Mouse (Mus musculus): Measurements from ENCODE around the gene Gm10639.
"Not testable (repeated sequence)": the region's sequence is repeated elsewhere in the genome, so short reads cannot be mapped to it uniquely, and the experiment has no call there.

The Gm10639 gene

DNA sequence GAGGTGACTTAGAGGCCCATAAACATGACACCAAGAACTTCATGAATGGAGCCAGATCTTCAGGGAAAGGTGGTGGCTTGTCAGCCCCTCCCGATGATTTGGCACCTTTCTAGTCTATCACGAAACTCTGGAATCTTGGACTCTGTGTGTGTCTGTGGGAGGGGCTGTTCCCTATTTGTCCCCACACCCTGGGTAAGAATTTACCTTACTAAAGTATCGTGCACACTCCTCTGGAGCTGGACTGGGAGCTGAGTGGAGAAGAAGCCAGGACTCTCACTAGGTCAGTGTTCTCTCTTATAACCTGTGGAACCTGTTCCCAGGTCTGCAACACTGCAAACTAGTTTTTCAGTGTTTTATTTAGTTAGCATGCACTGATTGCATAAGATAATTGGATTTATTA is at the start of gene Gm10639:
Gm10639 (plus strand) TSS at position 201 of the 400 bp plus-strand sequence.
- not testable (repeated sequence) for DNase-seq (ENCODE audit: low read depth, low spot score)

DNA sequence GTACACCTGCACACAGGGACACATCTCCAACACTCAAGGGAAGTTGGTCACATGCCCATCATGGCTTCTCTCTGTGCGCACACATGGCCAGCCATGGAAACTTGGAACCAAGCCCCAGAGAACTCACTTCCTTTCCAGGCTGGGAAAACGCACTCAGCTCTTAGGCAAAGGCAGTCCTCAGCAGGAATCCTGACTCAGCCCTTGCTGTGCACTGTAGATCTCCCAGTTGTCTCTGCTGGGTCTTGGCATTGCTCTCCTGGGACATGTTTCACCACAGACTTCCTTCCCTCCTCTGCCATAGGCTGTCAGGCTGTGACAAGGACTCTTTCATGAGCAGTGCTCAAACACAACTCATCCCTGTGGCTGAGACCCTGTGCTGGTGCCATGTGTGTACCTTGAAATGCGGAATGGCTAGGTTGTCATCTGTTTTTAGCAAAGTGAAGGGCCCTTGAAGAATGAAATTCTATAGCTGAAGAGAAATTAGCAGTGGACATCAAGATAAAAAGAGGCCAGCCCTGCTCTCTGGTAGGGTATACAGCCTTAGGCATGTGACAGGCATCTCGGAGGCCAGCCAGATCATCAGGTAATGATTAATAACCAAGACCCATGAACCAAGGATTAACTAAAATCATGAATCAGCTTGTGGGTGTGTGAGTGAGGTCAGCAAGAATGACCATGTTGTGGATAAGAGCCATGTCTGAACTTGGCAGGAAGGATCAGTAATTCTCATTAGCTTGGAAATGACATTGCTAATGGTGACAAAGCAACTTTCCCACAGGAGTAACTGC is 33.8 kb upstream of the Gm10639 start:
- DNase-seq (ENCODE audit: low read depth, low spot score), result peak; percentile 1

DNA sequence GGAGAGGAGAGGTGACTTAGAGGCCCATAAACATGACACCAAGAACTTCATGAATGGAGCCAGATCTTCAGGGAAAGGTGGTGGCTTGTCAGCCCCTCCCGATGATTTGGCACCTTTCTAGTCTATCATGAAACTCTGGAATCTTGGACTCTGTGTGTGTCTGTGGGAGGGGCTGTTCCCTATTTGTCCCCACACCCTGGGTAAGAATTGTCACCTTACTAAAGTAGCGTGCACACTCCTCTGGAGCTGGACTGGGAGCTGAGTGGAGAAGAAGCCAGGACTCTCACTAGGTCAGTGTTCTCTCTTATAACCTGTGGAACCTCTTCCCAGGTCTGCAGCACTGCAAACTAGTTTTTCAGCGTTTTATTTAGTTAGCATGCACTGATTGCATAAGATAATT is 32.8 kb upstream of the Gm10639 start, which contains the start of gene Gm3776:
Gm3776 (plus strand) TSS at position 216 of the 400 bp plus-strand sequence.
- not testable (repeated sequence) for DNase-seq (ENCODE audit: low read depth, low spot score)

DNA sequence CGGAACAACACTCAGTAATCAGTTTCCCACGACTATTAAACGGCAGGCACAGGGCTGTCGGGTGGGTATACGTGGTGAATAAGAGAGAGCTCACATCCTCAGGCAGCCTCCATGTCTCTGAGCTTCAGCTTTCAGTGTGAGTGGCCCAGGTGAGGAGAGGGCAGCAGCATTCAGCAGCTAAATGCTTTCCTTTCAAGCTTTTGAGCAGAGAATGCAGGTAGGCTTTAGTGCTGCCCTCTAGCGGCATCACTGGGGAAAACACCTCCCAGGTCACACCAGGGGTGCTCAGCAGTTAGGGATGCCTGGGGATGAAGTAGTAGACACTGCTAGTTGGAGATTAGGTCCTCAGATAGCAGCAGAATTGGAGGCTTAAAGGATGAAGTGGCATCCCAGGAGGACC is 30.0 kb upstream of the Gm10639 start:
- DNase-seq (ENCODE audit: low read depth, low spot score), result not testable (repeated sequence)

DNA sequence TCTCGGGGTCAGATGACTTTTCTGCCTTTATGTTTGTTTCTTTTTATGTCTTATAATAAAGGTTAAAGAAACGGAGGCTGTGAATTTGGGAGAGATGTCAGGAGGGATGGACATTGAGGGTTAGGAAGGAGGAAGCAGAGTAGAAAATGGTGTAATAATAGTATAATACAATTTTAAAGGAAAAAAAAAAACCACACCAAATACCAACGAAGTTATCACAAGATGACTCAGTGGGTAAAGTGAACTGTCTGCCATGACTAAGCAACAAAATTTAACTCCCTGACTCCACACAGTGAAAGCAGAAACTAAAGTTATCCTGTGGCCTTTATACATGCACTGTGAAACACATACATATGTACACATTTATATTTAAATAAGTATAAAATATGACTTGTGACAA is 18.8 kb upstream of the Gm10639 start:
- DNase-seq (ENCODE audit: low read depth, low spot score), result not testable (repeated sequence)

DNA sequence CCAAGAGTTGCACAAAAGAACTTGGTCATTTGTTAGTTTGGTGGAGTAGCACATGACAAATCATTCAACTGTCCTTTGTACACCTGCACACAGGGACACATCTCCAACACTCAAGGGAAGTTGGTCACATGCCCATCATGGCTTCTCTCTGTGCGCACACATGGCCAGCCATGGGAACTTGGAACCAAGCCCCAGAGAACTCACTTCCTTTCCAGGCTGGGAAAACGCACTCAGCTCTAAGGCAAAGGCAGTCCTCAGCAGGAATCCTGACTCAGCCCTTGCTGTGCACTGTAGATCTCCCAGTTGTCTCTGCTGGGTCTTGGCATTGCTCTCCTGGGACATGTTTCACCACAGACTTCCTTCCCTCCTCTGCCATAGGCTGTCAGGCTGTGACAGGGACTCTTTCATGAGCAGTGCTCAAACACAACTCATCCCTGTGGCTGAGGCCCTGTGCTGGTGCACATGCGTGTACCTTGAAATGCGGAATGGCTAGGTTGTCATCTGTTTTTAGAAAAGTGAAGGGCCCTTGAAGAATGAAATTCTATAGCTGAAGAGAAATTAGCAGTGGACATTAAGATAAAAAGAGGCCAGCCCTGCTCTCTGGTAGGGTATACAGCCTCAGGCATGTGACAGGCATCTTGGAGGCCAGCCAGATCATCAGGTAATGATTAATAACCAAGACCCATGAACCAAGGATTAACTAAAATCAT is 7.6 kb upstream of the Gm10639 start:
- not testable (repeated sequence) for DNase-seq (ENCODE audit: low read depth, low spot score)

DNA sequence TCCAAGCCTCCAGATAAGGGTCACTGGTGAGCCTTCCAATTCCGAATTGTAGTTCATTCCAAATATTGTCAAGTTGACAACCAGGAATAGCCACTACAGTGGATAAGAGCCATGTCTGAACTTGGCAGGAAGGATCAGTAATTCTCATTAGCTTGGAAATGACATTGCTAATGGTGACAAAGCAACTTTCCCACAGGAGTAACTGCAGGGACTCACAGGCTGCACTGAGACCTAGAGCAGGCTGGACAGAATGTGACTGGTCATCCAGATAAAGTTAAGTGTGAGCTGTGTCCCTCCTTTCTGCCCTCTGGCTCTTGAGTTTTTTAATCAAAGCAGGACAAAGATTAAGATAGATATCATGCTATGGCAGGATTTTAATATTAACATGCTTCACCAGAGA is 660 bp upstream of the Gm10639 start:
- not testable (repeated sequence) for DNase-seq (ENCODE audit: low read depth, low spot score)

DNA sequence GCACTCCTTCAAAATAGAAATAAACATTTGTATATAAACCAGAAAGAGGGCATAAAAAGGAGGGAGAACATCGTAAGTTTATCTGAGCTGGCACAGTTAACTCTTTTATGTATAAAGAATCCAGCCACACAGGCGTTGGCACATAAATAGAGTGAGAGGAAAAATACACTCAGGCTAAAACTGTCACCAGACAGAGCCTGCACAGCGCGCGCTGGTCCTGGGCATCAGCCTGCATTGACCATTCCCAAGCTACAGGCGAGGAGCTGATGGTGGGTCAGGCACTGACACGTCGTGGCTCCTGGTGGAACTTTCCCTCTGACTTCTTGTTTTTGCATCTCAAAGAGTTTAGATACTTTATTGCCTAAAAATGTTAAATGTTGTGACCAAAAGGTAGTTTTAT is 2.7 kb downstream of the Gm10639 start:
- not testable (repeated sequence) for DNase-seq (ENCODE audit: low read depth, low spot score)

DNA sequence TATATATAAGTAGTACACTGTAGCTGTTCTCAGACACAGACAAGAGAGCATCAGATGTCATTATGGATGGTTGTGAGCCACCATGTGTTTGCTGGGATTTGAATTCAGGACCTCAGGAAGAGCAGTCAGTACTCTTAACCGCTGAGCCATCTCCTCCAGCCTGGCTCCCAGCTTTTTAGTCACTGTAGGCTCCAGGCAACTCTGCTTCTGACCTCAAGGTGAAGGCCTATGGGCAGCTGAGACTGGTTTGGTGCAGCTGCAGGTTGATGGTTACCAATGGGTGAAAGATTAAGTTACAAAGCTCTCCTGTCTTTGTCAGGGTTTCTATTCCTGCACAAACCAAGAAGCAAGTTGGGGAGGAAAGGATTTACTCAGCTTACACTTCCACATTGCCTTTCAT is 4.0 kb downstream of the Gm10639 start:
- not testable (repeated sequence) for DNase-seq (ENCODE audit: low read depth, low spot score)

DNA sequence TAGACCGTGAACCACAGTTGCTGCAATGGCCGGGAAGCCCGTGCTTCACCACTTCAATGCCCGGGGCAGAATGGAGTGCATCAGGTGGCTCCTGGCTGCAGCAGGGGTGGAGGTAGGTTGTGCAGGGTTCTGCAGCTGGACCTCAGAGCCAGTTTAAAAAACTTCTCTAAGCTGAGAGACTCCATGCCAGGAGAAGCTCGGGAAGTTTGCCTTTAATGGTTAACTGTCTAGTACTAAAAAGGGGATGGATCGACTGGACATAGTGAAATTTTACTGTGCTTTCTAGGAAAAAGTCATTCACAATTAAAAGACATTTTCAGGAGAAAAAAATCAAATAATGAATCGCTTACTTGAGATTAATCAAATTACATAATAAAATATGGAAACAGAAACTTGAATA is 5.1 kb downstream of the Gm10639 start:
- DNase-seq (ENCODE audit: low read depth, low spot score), result not testable (repeated sequence)

DNA sequence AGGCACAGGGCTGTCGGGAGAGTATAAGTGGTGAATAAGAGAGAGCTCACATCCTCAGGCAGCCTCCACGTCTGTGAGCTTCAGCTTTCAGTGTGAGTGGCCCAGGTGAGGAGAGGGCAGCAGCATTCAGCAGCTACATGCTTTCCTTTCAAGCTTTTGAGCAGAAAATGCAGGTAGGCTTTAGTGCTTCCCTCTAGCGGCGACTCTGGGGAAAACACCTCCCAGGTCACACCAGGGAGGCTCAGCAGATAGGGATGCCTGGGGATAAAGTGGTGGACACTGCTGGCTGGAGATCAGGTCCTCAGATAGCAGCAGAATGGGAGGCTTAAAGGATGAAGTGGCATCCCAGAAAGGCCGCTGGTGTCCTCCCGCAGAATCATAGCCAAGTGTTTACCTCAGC is 6.4 kb downstream of the Gm10639 start:
- DNase-seq (ENCODE audit: low read depth, low spot score), result peak; percentile 63

DNA sequence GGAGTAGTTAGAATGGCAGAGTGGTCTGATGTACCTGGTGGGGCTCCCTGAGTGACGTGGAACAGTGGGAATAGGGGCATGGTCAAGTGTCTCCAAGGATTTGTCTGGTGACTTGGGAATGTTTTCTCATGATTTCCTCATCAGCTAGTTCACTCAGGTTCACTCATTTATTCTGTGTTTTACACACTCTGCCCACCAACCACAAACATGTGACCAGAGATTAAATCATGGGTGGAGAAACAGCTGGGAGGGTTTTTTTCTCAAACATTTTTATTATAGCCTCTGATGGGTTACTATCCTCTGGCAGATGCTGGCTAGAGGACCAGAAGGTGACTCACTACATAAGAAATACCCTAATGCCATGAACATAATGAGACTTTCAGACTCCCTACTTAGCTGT is 8.5 kb downstream of the Gm10639 start:
- DNase-seq (ENCODE audit: low read depth, low spot score), result no peak

DNA sequence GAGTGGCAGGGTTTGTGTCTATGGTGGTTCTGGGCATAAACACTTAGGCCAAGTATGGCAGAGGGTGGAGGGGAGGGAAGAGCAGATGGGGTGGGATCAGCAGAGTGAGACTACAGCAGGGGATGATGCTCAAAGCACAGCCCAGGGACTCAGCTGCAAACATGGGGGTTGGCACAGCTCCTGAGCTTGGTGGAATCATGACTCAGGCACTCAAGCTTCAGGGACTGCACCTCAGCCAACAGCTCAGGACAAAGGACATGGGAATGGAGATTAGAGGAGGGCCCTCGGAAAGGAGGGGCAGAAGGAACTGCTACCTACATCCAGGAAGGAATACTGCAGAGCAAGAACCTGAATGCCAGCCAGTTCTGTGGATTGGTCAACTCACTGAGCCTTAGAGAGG is 9.4 kb downstream of the Gm10639 start:
- not testable (repeated sequence) for DNase-seq (ENCODE audit: low read depth, low spot score)

DNA sequence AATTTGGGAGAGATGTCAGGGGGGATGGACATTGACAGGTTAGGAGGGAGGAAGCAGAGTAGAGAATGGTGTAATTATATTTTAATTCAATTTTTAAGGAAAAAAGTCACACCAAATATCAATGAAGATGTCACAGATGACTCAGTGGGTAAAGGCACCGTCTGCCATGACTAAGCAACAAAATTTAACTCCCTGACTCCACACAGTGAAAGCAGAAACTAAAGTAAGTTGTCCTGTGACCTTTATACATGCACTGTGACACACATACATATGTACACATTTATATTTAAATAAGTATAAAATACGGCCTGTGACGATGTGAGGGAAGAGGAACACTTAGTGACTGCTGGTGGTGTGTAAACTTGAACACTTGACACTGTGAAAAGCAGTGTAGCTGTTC is 18.4 kb downstream of the Gm10639 start:
- DNase-seq (ENCODE audit: low read depth, low spot score), result not testable (repeated sequence)

DNA sequence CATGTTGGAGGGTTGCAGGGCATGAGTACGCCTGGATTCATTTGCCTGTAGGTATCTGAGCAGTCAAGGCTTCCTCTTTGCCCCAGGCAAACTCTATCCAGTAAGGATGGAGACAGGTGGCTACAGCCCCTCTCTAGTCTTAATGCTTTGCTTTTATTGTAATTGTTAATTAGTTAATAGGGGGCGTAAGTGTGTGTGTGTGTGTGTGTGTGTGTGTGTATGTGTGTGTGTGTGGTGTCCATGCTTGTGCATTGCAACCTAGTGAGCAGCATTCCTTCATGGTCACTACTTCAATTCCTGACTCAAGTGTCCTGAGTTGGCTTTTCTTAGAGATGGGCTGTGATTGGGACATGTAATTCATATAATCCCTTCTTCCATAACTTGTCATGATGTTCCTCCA is 25.0 kb downstream of the Gm10639 start, which contains the start of gene Omt2a:
Omt2a (minus strand) TSS at position 101 of the 400 bp plus-strand sequence.
- DNase-seq (ENCODE audit: low read depth, low spot score), result no peak

DNA sequence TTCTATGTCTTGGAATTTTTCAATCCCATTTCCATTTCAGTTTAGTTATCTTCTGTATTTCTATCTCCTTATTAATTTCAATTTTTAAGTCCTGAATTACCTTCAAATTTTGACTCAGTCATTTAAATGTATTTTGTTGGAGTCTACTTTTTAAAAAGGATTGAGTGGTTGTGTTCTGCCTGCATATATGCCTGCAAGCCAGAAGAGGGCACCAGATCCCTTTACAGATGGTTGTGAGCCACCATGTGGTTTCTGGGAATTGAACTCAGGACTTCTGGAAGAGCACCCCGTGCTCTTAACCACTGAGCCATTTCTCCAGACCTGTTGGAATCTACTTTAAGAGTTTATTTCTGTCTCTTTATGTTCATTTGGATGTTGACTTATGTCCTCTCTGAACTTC is 29.8 kb downstream of the Gm10639 start:
- DNase-seq (ENCODE audit: low read depth, low spot score), result no peak

DNA sequence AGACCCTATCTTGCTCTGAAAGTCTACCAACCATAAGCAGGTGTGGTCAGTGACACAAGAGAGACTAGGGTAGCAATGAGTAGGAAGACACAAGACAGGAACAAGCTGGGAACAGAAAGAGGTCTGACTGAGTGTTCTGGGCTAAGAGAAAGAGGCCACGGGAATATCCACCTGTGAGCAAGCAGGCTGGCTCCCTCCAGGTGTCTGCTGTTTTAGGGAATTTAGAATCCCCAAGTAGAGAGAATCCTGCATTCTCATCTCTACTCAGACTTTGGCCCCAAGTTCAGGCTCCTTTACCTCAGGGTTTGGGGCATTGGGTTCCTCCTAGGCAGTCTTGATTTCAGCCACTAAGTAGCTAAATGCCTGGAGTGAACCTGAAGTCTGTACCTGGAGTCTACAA is 37.6 kb downstream of the Gm10639 start, which contains the start of gene Omt2b:
Omt2b (plus strand) TSS at position 301 of the 400 bp plus-strand sequence.
- DNase-seq (ENCODE audit: low read depth, low spot score), result not testable (repeated sequence)

DNA sequence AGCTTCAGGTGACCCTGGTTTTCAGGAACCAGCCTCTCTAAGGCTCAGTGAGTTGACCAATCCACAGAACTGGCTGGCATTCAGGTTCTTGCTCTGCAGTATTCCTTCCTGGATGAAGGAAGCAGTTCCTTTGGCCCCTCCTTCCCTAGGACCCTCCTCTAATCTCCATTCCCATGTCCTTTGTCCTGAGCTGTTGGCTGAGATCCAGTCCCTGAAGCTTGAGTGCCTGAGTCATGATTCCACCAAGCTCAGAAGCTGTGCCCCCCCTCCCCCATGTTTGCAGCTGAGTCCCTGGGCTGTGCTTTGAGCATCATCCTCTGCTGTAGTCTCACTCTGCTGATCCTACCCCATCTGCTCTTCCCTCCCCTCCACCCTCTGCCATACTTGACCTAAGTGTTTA is 47.3 kb downstream of the Gm10639 start:
- DNase-seq (ENCODE audit: low read depth, low spot score), result not testable (repeated sequence)

DNA sequence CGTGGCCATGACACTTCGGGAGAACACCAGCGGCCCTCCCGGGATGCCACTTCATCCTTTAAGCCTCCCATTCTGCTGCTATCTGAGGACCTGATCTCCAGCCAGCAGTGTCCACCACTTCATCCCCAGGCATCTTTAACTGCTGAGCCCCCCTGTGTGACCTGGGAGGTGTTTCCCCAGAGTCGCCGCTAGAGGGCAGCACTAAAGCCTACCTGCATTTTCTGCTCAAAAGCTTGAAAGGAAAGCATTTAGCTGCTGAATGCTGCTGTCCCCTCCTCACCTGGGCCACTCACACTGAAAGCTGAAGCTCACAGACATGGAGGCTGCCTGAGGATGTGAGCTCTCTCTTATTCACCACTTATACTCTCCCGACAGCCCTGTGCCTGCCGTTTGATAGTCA is 50.6 kb downstream of the Gm10639 start:
- DNase-seq (ENCODE audit: low read depth, low spot score), result peak; percentile 59

DNA sequence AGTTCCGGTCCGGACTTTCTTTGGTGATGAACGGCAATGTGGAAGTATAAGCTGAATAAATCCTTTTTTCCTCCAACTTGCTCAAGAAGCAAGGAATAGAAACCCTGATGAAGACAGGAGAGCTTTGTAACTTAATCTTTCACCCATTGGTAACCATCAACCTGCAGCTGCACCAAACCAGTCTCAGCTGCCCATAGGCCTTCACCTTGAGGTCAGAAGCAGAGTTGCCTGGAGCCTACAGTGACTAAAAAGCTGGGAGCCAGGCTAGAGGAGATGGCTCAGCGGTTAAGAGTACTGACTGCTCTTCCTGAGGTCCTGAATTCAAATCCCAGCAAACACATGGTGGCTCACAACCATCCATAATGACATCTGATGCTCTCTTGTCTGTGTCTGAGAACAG is 52.8 kb downstream of the Gm10639 start:
- not testable (repeated sequence) for DNase-seq (ENCODE audit: low read depth, low spot score)

DNA sequence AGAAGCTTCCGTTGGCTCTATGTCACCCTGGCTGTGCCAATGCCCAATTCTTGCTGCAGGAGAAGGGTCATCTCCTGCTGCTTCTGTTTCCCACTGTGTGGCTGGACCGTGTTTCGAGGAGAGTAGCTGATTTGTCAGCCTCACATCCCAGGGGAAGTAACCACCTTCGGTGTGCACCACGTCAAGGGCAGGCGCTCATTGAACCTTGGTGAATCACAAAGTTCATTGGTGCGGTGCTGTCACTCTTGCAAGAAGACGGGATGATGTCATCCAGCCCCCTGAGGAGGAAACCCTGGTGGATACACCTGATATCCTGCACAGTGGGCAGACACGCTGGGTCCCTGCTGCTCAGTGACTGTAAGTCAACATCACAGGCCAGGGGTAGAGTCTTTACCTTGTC is 53.3 kb downstream of the Gm10639 start:
- not testable (repeated sequence) for DNase-seq (ENCODE audit: low read depth, low spot score)

DNA sequence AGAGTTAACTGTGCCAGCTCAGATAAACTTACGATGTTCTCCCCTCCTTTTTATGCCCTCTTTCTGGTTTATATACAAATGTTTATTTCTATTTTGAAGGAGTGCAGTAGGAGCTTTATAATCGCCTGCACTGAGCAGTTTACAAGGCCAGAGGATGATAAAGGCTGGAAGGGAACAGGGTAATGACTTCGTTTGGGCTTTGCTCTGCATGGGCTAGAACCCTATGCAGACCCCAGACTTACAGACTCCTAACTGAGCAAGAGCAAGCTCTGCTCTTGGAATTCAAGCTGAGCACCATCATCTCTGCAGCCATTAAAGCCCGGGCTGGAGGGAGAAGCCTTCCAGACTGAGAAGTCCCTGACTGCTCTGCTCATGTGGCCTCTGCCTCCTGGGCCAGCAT is 55.5 kb downstream of the Gm10639 start:
- DNase-seq (ENCODE audit: low read depth, low spot score), result not testable (repeated sequence)

DNA sequence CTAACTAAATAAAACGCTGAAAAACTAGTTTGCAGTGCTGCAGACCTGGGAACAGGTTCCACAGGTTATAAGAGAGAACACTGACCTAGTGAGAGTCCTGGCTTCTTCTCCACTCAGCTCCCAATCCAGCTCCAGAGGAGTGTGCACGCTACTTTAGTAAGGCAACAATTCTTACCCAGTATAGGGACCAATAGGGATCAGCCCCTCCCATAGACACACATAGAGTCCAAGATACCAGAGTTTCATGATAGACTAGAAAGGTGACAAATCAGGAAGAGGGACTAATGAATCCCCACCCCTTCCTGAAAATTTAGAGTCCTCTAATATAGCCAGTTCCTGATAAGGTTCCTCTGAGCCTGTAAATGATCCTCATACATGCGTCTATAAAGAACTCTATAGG is 57.3 kb downstream of the Gm10639 start:
- no peak for DNase-seq (ENCODE audit: low read depth, low spot score)
